Mouse (Mus musculus) urinary bladder, adult 18-20 months (tissue): Measurements from ENCODE around the gene 1700018F24Rik.
"Not testable (repeated sequence)": the region's sequence is repeated elsewhere in the genome, so short reads cannot be mapped to it uniquely, and the experiment has no call there.

Experiments used
- DNase-seq, 2 experiments: peaks; one replicate each; pipeline ENCODE4 v3.0.0; 2022; ENCODE audit warnings: low spot score in 2 of 2, mixed read lengths in 2 of 2

1700018F24Rik gene

GRCm38 (mm10) chr5:145081866-145082613, 39.2 kb downstream of the 1700018F24Rik start:
- peak; percentile 28 to 70 for DNase-seq

- not testable (repeated sequence) for DNase-seq
Observed at GRCm38 (mm10) chr5:145083201-145083600, 40.4 kb downstream of the 1700018F24Rik start.

GRCm38 (mm10) chr5:145083632-145084451, 41.1 kb downstream of the 1700018F24Rik start, which contains the start of the genes Arpc1a and Kpna7:
Gene Arpc1a, plus strand, starts transcription at chr5:145083830.
Gene Kpna7, minus strand, starts transcription at chr5:145084030.
- peak; percentile 81 to 90 for DNase-seq

GRCm38 (mm10) chr5:145084822-145085221, 42.0 kb downstream of the 1700018F24Rik start:
- no peak for DNase-seq

GRCm38 (mm10) chr5:145088186-145088585, 45.4 kb downstream of the 1700018F24Rik start:
- DNase-seq, result no peak

- DNase-seq, result no peak
Observed at GRCm38 (mm10) chr5:145089878-145090277, 47.1 kb downstream of the 1700018F24Rik start.
